Mouse (Mus musculus): ENCODE results near the gene Pdcd11. TPM values are rescaled to one million over a fixed set of nuclear protein-coding genes. Genes with fewer than 3 reads are reported as not detected.
A peak's percentile ranks its signal among the peaks of the same experiment; 100 is the strongest.

The Pdcd11 gene
- total RNA-seq, 1 experiment: 117 TPM

DNA sequence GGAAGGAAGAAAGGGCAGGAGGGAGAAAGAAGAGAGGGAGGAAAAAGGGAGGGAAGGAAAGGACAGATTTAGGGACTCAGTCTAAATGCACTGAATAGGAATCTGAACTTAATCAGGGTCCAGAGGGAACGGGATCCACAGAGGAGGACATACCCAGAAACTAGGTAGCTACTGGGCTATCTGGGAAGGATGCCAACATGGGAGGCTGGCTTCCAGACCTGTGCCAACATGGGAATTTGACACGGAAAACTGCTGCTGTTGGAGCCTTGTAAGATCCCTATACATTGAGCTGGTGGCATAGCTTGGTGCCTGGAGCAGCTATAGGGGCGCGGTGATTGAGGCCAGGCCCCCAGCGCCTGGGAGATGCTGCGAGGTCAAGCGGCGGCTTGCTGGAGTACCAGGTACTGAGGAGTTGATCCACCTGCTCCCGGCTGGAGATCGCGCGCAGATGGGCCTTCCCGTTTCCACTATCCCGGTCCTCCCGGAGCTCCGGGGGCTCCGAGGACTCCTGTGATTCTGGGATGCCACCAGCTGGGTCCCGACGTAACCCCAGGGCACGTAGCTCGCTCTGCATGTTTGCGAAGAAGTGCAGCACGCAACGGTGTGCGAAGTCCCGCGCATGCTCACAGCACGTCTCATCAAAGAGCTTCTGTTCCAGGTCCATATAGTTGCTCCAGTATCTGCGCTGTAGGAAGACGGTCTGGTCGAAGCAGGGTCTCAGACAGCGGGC, 60.9 kb downstream of the Pdcd11 start:
- no peaks in the 10 kb centered on the region for H3K9me3 ChIP-seq (ENCODE audit: control insufficient read depth, insufficient read depth, low read depth, low read length)
- H3K4me1 ChIP-seq (ENCODE audit: control insufficient read depth in 2 of 2, insufficient read depth in 2 of 2, low read length in 2 of 2, poor library complexity in 1 of 2): peaks cover 0 to 20% of the 10 kb centered on the region in 2 experiments; a peak in 3 of 4 replicates
- DNase-seq (ENCODE audit: low read depth, low spot score): no peak
- H3K9ac ChIP-seq (ENCODE audit: insufficient read depth, low read depth, low read length, poor library complexity, severe bottlenecking): peak overlapping the region; percentile 25; the same call in 1 of the 2 replicates
- TF ChIP-seq HCFC1 (IDR thresholded peaks at IDR 0.05; ENCODE audit: borderline replicate concordance, insufficient read depth, low read length) (no peak), ZNF384 (IDR thresholded peaks at IDR 0.05; ENCODE audit: low read depth, low read length) (no peak), MAFK (IDR thresholded peaks at IDR 0.05; ENCODE audit: insufficient read depth, low read depth, low read length) (no peak), CHD2 (IDR thresholded peaks at IDR 0.05; ENCODE audit: low read depth, low read length) (no peak), ZC3H11A (IDR thresholded peaks at IDR 0.05; ENCODE audit: borderline replicate concordance, low read depth, low read length) (no peak)
- H3K4me3 ChIP-seq (ENCODE audit: insufficient read depth in 1 of 2, low read depth in 1 of 2, low read length in 2 of 2, poor library complexity in 1 of 2, severe bottlenecking in 1 of 2): peak overlapping the region in 1 of 2 experiments; percentile 32; a peak in 2 of 4 replicates
- no peaks in the 10 kb centered on the region for H3K36me3 ChIP-seq (ENCODE audit: control insufficient read depth, insufficient read depth, low read length, poor library complexity, severe bottlenecking)
- no peak overlapping the region for H3K27ac ChIP-seq (ENCODE audit: insufficient read depth, low read depth, low read length, poor library complexity, severe bottlenecking)
- in situ Hi-C loops (cut with MboI; ENCODE audit: low sequenced_read_pairs in 2 of 2, unreplicated experiment in 2 of 2): no loop called here

DNA sequence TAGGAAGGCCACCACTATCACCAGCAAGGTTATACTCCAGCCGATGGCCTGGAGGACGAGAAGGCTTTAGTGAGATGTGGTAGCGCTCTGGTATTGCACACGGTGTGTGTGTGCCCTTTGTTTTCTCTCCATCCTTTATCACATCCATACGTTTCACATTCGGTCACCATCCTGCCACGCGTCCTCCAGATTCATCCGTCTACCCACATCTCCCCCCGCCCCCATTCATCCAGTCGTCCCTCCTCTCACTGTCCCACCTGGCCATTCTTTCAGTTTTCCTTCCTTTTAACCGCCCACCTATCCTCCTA, 61.4 kb downstream of the Pdcd11 start:
- no peak for TF ChIP-seq ZNF384 (IDR thresholded peaks at IDR 0.05; ENCODE audit: low read depth, low read length)
- no peak for TF ChIP-seq MAFK (IDR thresholded peaks at IDR 0.05; ENCODE audit: insufficient read depth, low read depth, low read length)
- no peak for TF ChIP-seq HCFC1 (IDR thresholded peaks at IDR 0.05; ENCODE audit: borderline replicate concordance, insufficient read depth, low read length)
- TF ChIP-seq ZC3H11A (IDR thresholded peaks at IDR 0.05; ENCODE audit: borderline replicate concordance, low read depth, low read length): no peak
- no peak for TF ChIP-seq CHD2 (IDR thresholded peaks at IDR 0.05; ENCODE audit: low read depth, low read length)
- Histone ChIP-seq H3K9me3 (ENCODE audit: control insufficient read depth, insufficient read depth, low read depth, low read length) (no peaks in the 10 kb centered on the region), H3K9ac (ENCODE audit: insufficient read depth, low read depth, low read length, poor library complexity, severe bottlenecking) (peak overlapping the region; percentile 3; the same call in 1 of the 2 replicates), H3K4me1 (ENCODE audit: control insufficient read depth in 2 of 2, insufficient read depth in 2 of 2, low read length in 2 of 2, poor library complexity in 1 of 2) (peaks cover 0 to 20% of the 10 kb centered on the region in 2 experiments; a peak in 3 of 4 replicates), H3K27ac (ENCODE audit: insufficient read depth, low read depth, low read length, poor library complexity, severe bottlenecking) (no peak overlapping the region), H3K4me3 (ENCODE audit: insufficient read depth in 1 of 2, low read depth in 1 of 2, low read length in 2 of 2, poor library complexity in 1 of 2, severe bottlenecking in 1 of 2) (peak overlapping the region in 1 of 2 experiments; percentile 32; a peak in 1 of 4 replicates), H3K36me3 (ENCODE audit: control insufficient read depth, insufficient read depth, low read length, poor library complexity, severe bottlenecking) (no peaks in the 10 kb centered on the region)
- in situ Hi-C loops (cut with MboI; ENCODE audit: low sequenced_read_pairs in 2 of 2, unreplicated experiment in 2 of 2): no loop called here
- DNase-seq (ENCODE audit: low read depth, low spot score): no peak

DNA sequence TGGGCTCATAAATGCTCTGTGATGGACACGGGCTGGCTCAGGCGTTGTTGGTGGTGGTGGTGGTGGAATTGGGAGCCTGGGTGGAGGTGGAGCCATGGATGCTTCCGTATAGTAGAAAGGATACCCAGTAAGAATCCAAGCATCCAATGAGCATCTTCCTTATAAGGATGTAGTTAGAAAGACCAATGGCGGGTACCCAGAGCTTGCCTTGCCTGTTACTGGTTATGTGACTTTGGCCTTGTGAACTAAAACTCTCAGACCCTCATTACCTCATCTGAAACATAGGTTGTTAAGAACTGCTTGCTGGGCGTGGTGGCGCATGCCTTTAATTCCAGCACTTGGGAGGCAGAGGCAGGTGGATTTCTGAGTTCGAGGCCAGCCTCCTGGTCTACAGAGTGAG, 63.2 kb downstream of the Pdcd11 start:
- H3K4me1 ChIP-seq (ENCODE audit: control insufficient read depth in 2 of 2, insufficient read depth in 2 of 2, low read length in 2 of 2, poor library complexity in 1 of 2): peaks cover 0 to 18% of the 10 kb centered on the region in 2 experiments; a peak in 2 of 4 replicates
- DNase-seq (ENCODE audit: low read depth, low spot score): no peak
- no peaks in the 10 kb centered on the region for H3K9me3 ChIP-seq (ENCODE audit: control insufficient read depth, insufficient read depth, low read depth, low read length)
- H3K27ac ChIP-seq (ENCODE audit: insufficient read depth, low read depth, low read length, poor library complexity, severe bottlenecking): no peak overlapping the region
- H3K4me3 ChIP-seq (ENCODE audit: insufficient read depth in 1 of 2, low read depth in 1 of 2, low read length in 2 of 2, poor library complexity in 1 of 2, severe bottlenecking in 1 of 2): no peak overlapping the region
- H3K9ac ChIP-seq (ENCODE audit: insufficient read depth, low read depth, low read length, poor library complexity, severe bottlenecking): no peak overlapping the region
- in situ Hi-C loops (cut with MboI; ENCODE audit: low sequenced_read_pairs in 2 of 2, unreplicated experiment in 2 of 2): no loop called here
- H3K36me3 ChIP-seq (ENCODE audit: control insufficient read depth, insufficient read depth, low read length, poor library complexity, severe bottlenecking): no peaks in the 10 kb centered on the region
- TF ChIP-seq HCFC1 (IDR thresholded peaks at IDR 0.05; ENCODE audit: borderline replicate concordance, insufficient read depth, low read length) (no peak), ZNF384 (IDR thresholded peaks at IDR 0.05; ENCODE audit: low read depth, low read length) (no peak), ZC3H11A (IDR thresholded peaks at IDR 0.05; ENCODE audit: borderline replicate concordance, low read depth, low read length) (no peak), CHD2 (IDR thresholded peaks at IDR 0.05; ENCODE audit: low read depth, low read length) (no peak), MAFK (IDR thresholded peaks at IDR 0.05; ENCODE audit: insufficient read depth, low read depth, low read length) (no peak)

DNA sequence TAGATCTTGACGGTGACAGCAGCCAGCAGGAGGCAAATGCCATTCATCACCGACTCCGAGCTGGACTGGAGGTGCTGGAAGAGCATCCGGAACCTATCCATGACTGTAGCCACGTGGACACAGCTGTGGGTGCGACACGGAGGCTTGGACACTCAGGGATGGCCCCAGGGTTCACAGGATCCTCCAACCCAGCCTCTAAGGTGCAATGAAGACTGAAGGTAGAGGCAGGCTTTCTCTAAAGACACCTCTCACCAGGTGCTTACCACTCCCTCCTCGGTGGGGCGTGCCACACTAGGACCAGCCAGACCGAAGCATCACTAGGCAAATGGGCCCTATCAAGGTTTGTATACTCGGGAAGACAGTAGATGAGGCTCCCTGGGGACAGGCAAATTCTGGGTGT, 67.1 kb downstream of the Pdcd11 start, which contains the start of gene Calhm3:
Gene Calhm3, minus strand, starts transcription at position 101 of the 400 bp plus-strand sequence.
- Histone ChIP-seq H3K4me1 (ENCODE audit: control insufficient read depth in 2 of 2, insufficient read depth in 2 of 2, low read length in 2 of 2, poor library complexity in 1 of 2) (peaks cover 0 to 5% of the 10 kb centered on the region in 2 experiments; a peak in 2 of 4 replicates), H3K4me3 (ENCODE audit: insufficient read depth in 1 of 2, low read depth in 1 of 2, low read length in 2 of 2, poor library complexity in 1 of 2, severe bottlenecking in 1 of 2) (no peak within 1 kb of the TSS), H3K36me3 (ENCODE audit: control insufficient read depth, insufficient read depth, low read length, poor library complexity, severe bottlenecking) (no peaks in the 10 kb centered on the region), H3K9ac (ENCODE audit: insufficient read depth, low read depth, low read length, poor library complexity, severe bottlenecking) (no peak within 1 kb of the TSS), H3K9me3 (ENCODE audit: control insufficient read depth, insufficient read depth, low read depth, low read length) (no peaks in the 10 kb centered on the region), H3K27ac (ENCODE audit: insufficient read depth, low read depth, low read length, poor library complexity, severe bottlenecking) (no peak within 1 kb of the TSS)
- TF ChIP-seq ZC3H11A (IDR thresholded peaks at IDR 0.05; ENCODE audit: borderline replicate concordance, low read depth, low read length): no peak
- TF ChIP-seq HCFC1 (IDR thresholded peaks at IDR 0.05; ENCODE audit: borderline replicate concordance, insufficient read depth, low read length): no peak
- TF ChIP-seq MAFK (IDR thresholded peaks at IDR 0.05; ENCODE audit: insufficient read depth, low read depth, low read length): no peak
- no peak for TF ChIP-seq ZNF384 (IDR thresholded peaks at IDR 0.05; ENCODE audit: low read depth, low read length)
- no peak for TF ChIP-seq CHD2 (IDR thresholded peaks at IDR 0.05; ENCODE audit: low read depth, low read length)
- in situ Hi-C loops (cut with MboI; ENCODE audit: low sequenced_read_pairs in 2 of 2, unreplicated experiment in 2 of 2): no loop called here
- DNase-seq (ENCODE audit: low read depth, low spot score): no peak
